Mouse (Mus musculus) limb, embryonic 13.5 days (tissue): Measurements from ENCODE around the gene Gm43517. TPM values are rescaled to one million over a fixed set of nuclear protein-coding genes. Genes with fewer than 3 reads are reported as not detected.

ENCODE experiments used
- ATAC-seq: fragments of 200-750 bp; cut with Nextera tagmentation; 2 replicates; pipeline ENCODE4 v1.8.0; 2017; ENCODE audit warnings: low read depth, moderate number of reproducible peaks, moderate TSS enrichment; ENCODE audit not compliant: low FRiP score
- H3K27ac ChIP-seq: fragments of 300-500 bp; sonication (generic); 2 replicates; pipeline ENCODE4 v1.5.1; 2015; ENCODE audit warnings: inconsistent platforms, mild to moderate bottlenecking, moderate library complexity
- H3K27me3 ChIP-seq: fragments of 300-500 bp; sonication (generic); 2 replicates; pipeline ENCODE4 v1.6.1; 2015; ENCODE audit warnings: mild to moderate bottlenecking, inconsistent platforms
- H3K36me3 ChIP-seq: fragments of 300-500 bp; sonication (generic); 2 replicates; pipeline ENCODE4 v1.6.1; 2015; ENCODE audit warnings: inconsistent platforms, mild to moderate bottlenecking, moderate library complexity
- H3K4me1 ChIP-seq: fragments of 300-500 bp; sonication (generic); 2 replicates; pipeline ENCODE4 v1.6.1; 2015; ENCODE audit warnings: inconsistent platforms
- H3K4me2 ChIP-seq: fragments of 300-500 bp; sonication (generic); replicated peaks from 2 replicates; pipeline ENCODE4 v1.6.1; 2015; ENCODE audit warnings: inconsistent platforms, mild to moderate bottlenecking, moderate library complexity
- H3K4me3 ChIP-seq: fragments of 300-500 bp; sonication (generic); 2 replicates; pipeline ENCODE4 v1.5.1; 2015; ENCODE audit warnings: moderate library complexity, mild to moderate bottlenecking, inconsistent platforms
- H3K9ac ChIP-seq: fragments of 300-500 bp; sonication (generic); 2 replicates; pipeline ENCODE4 v1.6.1; 2015; ENCODE audit warnings: mild to moderate bottlenecking, inconsistent platforms
- H3K9me3 ChIP-seq: fragments of 300-500 bp; sonication (generic); 2 replicates; pipeline ENCODE4 v1.6.1; 2016; ENCODE audit warnings: inconsistent platforms
- WGBS: fragments of 180-500 bp; shearing (Covaris S2); methylation state at CpG from one replicate; pipeline ENCODE4 v1.1.7; 2015; 5-methylcytosine and 5-hydroxymethylcytosine counted together
- polyA plus RNA-seq: library from polyadenylated mRNA; unstranded; fragments of >200 nt; fragmentation: Nextera tagmentation; extraction: Ambion mirVana; gene quantifications from 2 replicates; pipeline ENCODE4 v1.2.1, GENCODE M21; 2015

Gm43517 gene
- polyA plus RNA-seq, 1 experiment from 2014 or later, result not detected

- WGBS, result 3% methylated on average over 5 of the region's 5 CpGs
- Histone ChIP-seq H3K27ac (no peak overlapping the region), H3K9me3 (0 out of 2 replicates have a peak, but pooled peaks cover 3% of the 10 kb centered on the region), H3K4me1 (peaks cover 7% of the 10 kb centered on the region; the same call in 1 of the 2 replicates), H3K36me3 (no peaks in the 10 kb centered on the region), H3K27me3 (peaks cover 77% of the 10 kb centered on the region), H3K9ac (no peak overlapping the region), H3K4me3 (no peak overlapping the region), H3K4me2 (no peak overlapping the region)
- no peak for ATAC-seq
Observed at GRCm38 (mm10) chr12:49389666-49390065, 4.7 kb downstream of the Gm43517 start.

- Histone ChIP-seq H3K4me2 (no peak overlapping the region), H3K4me1 (peaks cover 7% of the 10 kb centered on the region; the same call in 1 of the 2 replicates), H3K27ac (no peak overlapping the region), H3K9me3 (0 out of 2 replicates have a peak, but pooled peaks cover under 1% of the 10 kb centered on the region), H3K4me3 (no peak overlapping the region), H3K36me3 (no peaks in the 10 kb centered on the region), H3K27me3 (peaks cover 77% of the 10 kb centered on the region), H3K9ac (no peak overlapping the region)
- no peak for ATAC-seq
- WGBS, result under 1% methylated on average over 13 of the region's 13 CpGs
Observed at GRCm38 (mm10) chr12:49390257-49390656, 5.3 kb downstream of the Gm43517 start.

- Histone ChIP-seq H3K27me3 (peaks cover 74% of the 10 kb centered on the region), H3K27ac (no peak overlapping the region), H3K36me3 (no peaks in the 10 kb centered on the region), H3K4me2 (peak overlapping the region; percentile 39), H3K9me3 (no peaks in the 10 kb centered on the region), H3K9ac (no peak overlapping the region), H3K4me3 (peak overlapping the region; percentile 20; the same call in 1 of the 2 replicates), H3K4me1 (peaks cover 7% of the 10 kb centered on the region; the same call in 1 of the 2 replicates)
- no peak for ATAC-seq
- WGBS, result 2% methylated on average over 9 of the region's 9 CpGs
Observed at GRCm38 (mm10) chr12:49390926-49391304, 5.9 kb downstream of the Gm43517 start.

DNA sequence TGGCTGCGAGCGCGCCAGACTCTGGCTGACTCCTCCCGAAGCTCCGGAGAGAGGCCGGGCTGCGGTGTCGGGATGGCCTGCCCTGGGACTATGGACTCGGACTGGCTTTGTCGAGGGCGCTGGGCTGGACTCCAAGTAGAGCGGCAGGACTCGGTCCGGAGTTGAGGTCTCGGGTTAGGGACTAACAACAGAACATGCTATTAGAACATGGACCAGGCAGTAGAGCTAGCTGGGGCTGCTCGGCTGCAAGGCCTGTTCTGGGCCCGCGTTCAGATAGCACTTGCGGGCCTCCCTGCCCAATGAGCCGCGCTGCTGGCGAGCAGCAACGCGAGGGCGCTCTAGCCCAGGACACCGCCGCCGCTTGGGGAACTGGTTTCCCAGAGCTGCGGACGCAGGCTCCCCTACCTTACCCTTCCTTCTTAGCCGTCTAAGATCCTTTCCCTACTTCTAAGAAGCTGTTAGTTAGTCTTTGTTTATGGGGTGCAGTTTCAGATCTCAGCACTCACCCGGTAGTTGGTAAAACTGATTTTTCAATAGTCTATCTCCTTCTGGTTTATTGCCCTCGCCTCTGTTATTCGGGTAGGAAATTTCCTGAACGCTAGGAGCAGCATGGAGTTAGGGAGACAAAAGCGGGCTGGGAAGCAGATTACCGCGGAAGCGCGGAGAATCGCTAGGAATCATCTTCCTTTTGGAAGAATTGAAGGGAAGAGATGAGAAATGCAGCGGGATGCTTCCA lies 6.5 kb downstream of the Gm43517 start:
- Histone ChIP-seq H3K4me2 (peak overlapping the region; percentile 39), H3K27me3 (peaks cover 72% of the 10 kb centered on the region), H3K36me3 (no peaks in the 10 kb centered on the region), H3K9ac (no peak overlapping the region), H3K27ac (no peak overlapping the region), H3K9me3 (no peaks in the 10 kb centered on the region), H3K4me3 (peak overlapping the region; percentile 20), H3K4me1 (peaks cover 7% of the 10 kb centered on the region; the same call in 1 of the 2 replicates)
- ATAC-seq, result peak; percentile 90
- WGBS, result under 1% methylated on average over 42 of the region's 42 CpGs

DNA sequence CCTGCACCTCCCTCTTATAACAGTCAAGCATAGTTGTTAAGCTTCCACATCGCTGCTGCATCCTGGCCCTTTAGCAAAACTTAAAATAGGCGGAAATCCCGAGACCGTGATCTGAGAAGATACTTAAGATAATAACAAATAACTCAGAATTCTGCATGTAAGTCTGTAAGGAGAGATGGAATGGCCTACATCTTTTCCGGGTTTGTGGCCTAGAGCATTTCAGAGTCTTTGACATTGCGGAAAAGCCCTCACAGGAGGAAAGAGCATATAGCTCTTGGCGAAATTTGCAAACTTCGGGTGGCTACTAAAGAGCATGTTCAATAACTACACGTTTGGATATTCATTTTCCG lies 7.0 kb downstream of the Gm43517 start:
- H3K4me3 ChIP-seq, result peak overlapping the region; percentile 20; the same call in 1 of the 2 replicates
- H3K4me2 ChIP-seq, result no peak overlapping the region; the same call in 1 of the 2 replicates
- 3% methylated on average over 10 of the region's 10 CpGs for WGBS
- H3K9me3 ChIP-seq, result no peaks in the 10 kb centered on the region
- no peak overlapping the region for H3K27ac ChIP-seq
- H3K27me3 ChIP-seq, result peaks cover 75% of the 10 kb centered on the region
- no peak overlapping the region for H3K9ac ChIP-seq
- no peaks in the 10 kb centered on the region for H3K36me3 ChIP-seq
- no peak for ATAC-seq
- peaks cover 7% of the 10 kb centered on the region; the same call in 1 of the 2 replicates for H3K4me1 ChIP-seq

GRCm38 (mm10) chr12:49392876-49393275 lies 7.9 kb downstream of the Gm43517 start:
- H3K4me1 ChIP-seq, result peaks cover 7% of the 10 kb centered on the region; the same call in 1 of the 2 replicates
- 4% methylated on average over 5 of the region's 5 CpGs for WGBS
- H3K36me3 ChIP-seq, result no peaks in the 10 kb centered on the region
- no peak overlapping the region for H3K9ac ChIP-seq
- peaks cover 80% of the 10 kb centered on the region for H3K27me3 ChIP-seq
- no peak overlapping the region for H3K4me2 ChIP-seq
- no peak overlapping the region for H3K4me3 ChIP-seq
- H3K27ac ChIP-seq, result no peak overlapping the region
- no peak for ATAC-seq
- H3K9me3 ChIP-seq, result no peaks in the 10 kb centered on the region

- 4% methylated on average over 3 of the region's 3 CpGs for WGBS
- H3K9ac ChIP-seq, result no peak overlapping the region
- no peak overlapping the region for H3K4me3 ChIP-seq
- peaks cover 7% of the 10 kb centered on the region; the same call in 1 of the 2 replicates for H3K4me1 ChIP-seq
- peaks cover 81% of the 10 kb centered on the region for H3K27me3 ChIP-seq
- no peaks in the 10 kb centered on the region for H3K36me3 ChIP-seq
- no peak for ATAC-seq
- H3K9me3 ChIP-seq, result no peaks in the 10 kb centered on the region
- no peak overlapping the region for H3K27ac ChIP-seq
- no peak overlapping the region for H3K4me2 ChIP-seq
Observed at GRCm38 (mm10) chr12:49393639-49394038, 8.7 kb downstream of the Gm43517 start.

- H3K27me3 ChIP-seq, result peaks cover 81% of the 10 kb centered on the region
- H3K4me2 ChIP-seq, result no peak overlapping the region
- WGBS, result 2% methylated on average over 1 of the region's 1 CpGs
- H3K9ac ChIP-seq, result no peak overlapping the region
- ATAC-seq, result no peak
- H3K4me3 ChIP-seq, result no peak overlapping the region
- H3K9me3 ChIP-seq, result no peaks in the 10 kb centered on the region
- H3K4me1 ChIP-seq, result peaks cover 7% of the 10 kb centered on the region; the same call in 1 of the 2 replicates
- no peaks in the 10 kb centered on the region for H3K36me3 ChIP-seq
- H3K27ac ChIP-seq, result no peak overlapping the region
Observed at GRCm38 (mm10) chr12:49394181-49394580, 9.2 kb downstream of the Gm43517 start.

- Histone ChIP-seq H3K9me3 (no peaks in the 10 kb centered on the region), H3K36me3 (no peaks in the 10 kb centered on the region), H3K4me3 (no peak overlapping the region), H3K4me1 (peaks cover 7% of the 10 kb centered on the region; the same call in 1 of the 2 replicates), H3K27ac (no peak overlapping the region), H3K9ac (no peak overlapping the region), H3K4me2 (no peak overlapping the region), H3K27me3 (peaks cover 79% of the 10 kb centered on the region)
- WGBS, result under 1% methylated on average over 17 of the region's 17 CpGs
- ATAC-seq, result no peak
Observed at GRCm38 (mm10) chr12:49394836-49395235, 9.9 kb downstream of the Gm43517 start.

- ATAC-seq, result no peak
- H3K36me3 ChIP-seq, result no peaks in the 10 kb centered on the region
- H3K4me2 ChIP-seq, result no peak overlapping the region
- H3K4me3 ChIP-seq, result no peak overlapping the region
- WGBS, result 15% methylated on average over 2 of the region's 2 CpGs
- H3K9me3 ChIP-seq, result no peaks in the 10 kb centered on the region
- peaks cover 79% of the 10 kb centered on the region for H3K27me3 ChIP-seq
- H3K4me1 ChIP-seq, result peaks cover 7% of the 10 kb centered on the region; the same call in 1 of the 2 replicates
- no peak overlapping the region for H3K9ac ChIP-seq
- no peak overlapping the region for H3K27ac ChIP-seq
Observed at GRCm38 (mm10) chr12:49395969-49396368, 11.0 kb downstream of the Gm43517 start.

DNA sequence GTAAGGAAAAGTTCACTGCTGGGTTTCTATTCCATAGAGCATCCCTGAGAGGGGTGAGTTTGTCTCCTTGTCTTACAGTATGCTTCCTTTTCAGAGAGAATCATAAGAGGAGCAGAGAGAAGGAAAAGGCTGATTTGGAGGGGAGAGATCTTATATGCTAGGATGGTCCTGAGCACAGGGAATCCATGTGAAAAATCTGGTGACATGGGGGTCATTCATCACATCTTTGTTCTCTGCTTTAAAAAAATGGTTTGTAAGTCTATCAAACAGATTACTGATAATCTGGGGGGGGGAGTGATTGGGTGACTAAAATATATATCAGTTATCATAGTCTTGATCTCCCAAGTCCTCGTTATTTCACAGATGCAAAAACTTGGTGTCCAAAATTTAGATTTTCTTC lies 11.8 kb downstream of the Gm43517 start:
- H3K4me3 ChIP-seq, result no peak overlapping the region
- ATAC-seq, result no peak
- no peaks in the 10 kb centered on the region for H3K36me3 ChIP-seq
- H3K4me2 ChIP-seq, result no peak overlapping the region
- H3K9ac ChIP-seq, result no peak overlapping the region
- no peak overlapping the region for H3K27ac ChIP-seq
- H3K4me1 ChIP-seq, result peaks cover 7% of the 10 kb centered on the region
- peaks cover 79% of the 10 kb centered on the region for H3K27me3 ChIP-seq
- no peaks in the 10 kb centered on the region for H3K9me3 ChIP-seq
- WGBS, result 27% methylated on average over 1 of the region's 1 CpGs

- no peak overlapping the region for H3K9ac ChIP-seq
- no peak overlapping the region for H3K4me2 ChIP-seq
- WGBS, result 25% methylated on average over 4 of the region's 4 CpGs
- no peaks in the 10 kb centered on the region for H3K36me3 ChIP-seq
- H3K27me3 ChIP-seq, result peaks cover 74% of the 10 kb centered on the region
- no peak overlapping the region for H3K4me3 ChIP-seq
- H3K9me3 ChIP-seq, result no peaks in the 10 kb centered on the region
- peaks cover 7% of the 10 kb centered on the region for H3K4me1 ChIP-seq
- ATAC-seq, result no peak
- H3K27ac ChIP-seq, result no peak overlapping the region
Observed at GRCm38 (mm10) chr12:49397443-49398162, 12.6 kb downstream of the Gm43517 start.
